Mouse (Mus musculus): Measurements from ENCODE around the gene Kif19a. TPM values are rescaled to one million over a fixed set of nuclear protein-coding genes. Genes with fewer than 3 reads are reported as not detected.

Kif19a gene
- polyA plus RNA-seq, 1 experiment: 1.0 TPM

DNA sequence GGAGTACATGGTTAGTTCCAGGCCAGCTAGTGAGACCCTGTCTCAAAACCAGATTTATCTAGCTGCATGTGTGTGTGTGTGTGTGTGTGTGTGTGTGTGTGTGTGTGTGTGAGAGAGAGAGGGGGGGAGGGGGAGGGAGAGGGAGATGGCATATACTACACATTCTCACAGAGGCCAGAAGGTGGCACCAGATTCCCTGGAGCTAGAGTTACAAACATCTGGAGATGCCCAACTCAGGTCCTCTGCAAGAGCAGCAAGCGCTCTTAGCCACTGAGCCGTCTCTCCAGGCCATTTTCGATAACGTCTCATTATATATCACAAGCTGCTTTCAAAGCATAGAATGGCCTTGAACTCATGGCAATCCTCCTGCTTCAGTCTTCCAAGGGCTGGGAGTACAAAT lies 33.5 kb upstream of the Kif19a start:
- H3K9me3 ChIP-seq (replicated peaks; ENCODE audit: control insufficient read depth, insufficient read depth, low read length, poor library complexity, severe bottlenecking): no peaks in the 10 kb centered on the region
- no peaks in the 10 kb centered on the region for H3K36me3 ChIP-seq (ENCODE audit: control insufficient read depth, insufficient read depth, low read length, poor library complexity, severe bottlenecking)
- no peaks in the 10 kb centered on the region for H3K27me3 ChIP-seq (ENCODE audit: control insufficient read depth, insufficient read depth, low read length, poor library complexity, severe bottlenecking)
- TF ChIP-seq CTCF (IDR thresholded peaks at IDR 0.05; ENCODE audit: low read depth, low read length) (no peak), EP300 (IDR thresholded peaks at IDR 0.05; ENCODE audit: insufficient read depth, low read depth, low read length) (no peak), POLR2A (IDR thresholded peaks at IDR 0.05; ENCODE audit: insufficient read depth, low read length) (no peak)
- H3K9ac ChIP-seq (ENCODE audit: low read depth, poor library complexity, severe bottlenecking): no peak overlapping the region
- no peaks in the 10 kb centered on the region for H3K4me1 ChIP-seq (ENCODE audit: control insufficient read depth, insufficient read depth, low read length)
- H3K4me3 ChIP-seq (ENCODE audit: low read depth, low read length): no peak overlapping the region
- no peak overlapping the region for H3K27ac ChIP-seq (ENCODE audit: insufficient read depth, low read length)

DNA sequence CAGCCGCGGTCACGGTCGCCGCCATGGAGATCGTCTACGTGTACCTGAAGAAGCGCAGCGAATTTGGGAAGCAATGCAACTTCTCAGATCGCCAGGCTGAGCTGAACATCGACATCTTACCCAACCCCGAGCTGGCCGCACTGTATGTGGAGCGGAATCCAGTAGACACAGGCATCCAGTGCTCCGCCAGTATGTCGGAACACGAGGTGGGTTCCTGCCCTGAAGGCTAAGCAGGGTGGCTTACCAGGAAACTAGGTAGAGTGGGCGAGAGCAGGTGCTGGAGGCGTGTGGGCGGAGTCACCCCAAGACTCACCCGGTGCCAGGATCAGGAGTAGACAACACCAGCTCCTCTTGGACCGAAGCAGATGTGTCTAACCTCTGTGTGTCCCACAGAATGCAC lies 32.3 kb upstream of the Kif19a start:
- Histone ChIP-seq H3K36me3 (ENCODE audit: control insufficient read depth, insufficient read depth, low read length, poor library complexity, severe bottlenecking) (no peaks in the 10 kb centered on the region), H3K4me3 (ENCODE audit: low read depth, low read length) (peak overlapping the region; percentile 43)
- no peak for TF ChIP-seq CTCF (IDR thresholded peaks at IDR 0.05; ENCODE audit: low read depth, low read length)
- TF ChIP-seq POLR2A (IDR thresholded peaks at IDR 0.05; ENCODE audit: insufficient read depth, low read length): no peak
- TF ChIP-seq EP300 (IDR thresholded peaks at IDR 0.05; ENCODE audit: insufficient read depth, low read depth, low read length): no peak

DNA sequence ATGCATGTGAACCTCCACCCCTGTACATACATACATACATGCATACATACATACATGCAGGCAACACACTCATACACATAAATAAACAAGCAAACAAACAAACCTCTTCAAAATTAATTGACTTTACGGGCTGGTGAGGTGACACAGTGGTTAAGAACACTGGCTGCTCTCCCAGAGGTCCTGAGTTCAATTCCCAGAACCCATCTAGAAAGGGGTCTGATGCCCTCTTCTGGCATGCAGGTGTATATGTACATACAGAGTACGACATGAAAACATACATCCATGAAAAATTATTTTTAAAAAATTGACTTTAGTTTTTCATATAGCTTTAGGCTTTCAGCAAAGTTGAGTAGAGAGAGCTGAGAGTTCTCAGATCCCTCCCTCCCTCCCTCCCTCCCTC lies 29.1 kb upstream of the Kif19a start:
- no peaks in the 10 kb centered on the region for H3K36me3 ChIP-seq (ENCODE audit: control insufficient read depth, insufficient read depth, low read length, poor library complexity, severe bottlenecking)
- no peak overlapping the region for H3K9ac ChIP-seq (ENCODE audit: low read depth, poor library complexity, severe bottlenecking)
- no peak overlapping the region for H3K4me3 ChIP-seq (ENCODE audit: low read depth, low read length)
- no peak overlapping the region for H3K27ac ChIP-seq (ENCODE audit: insufficient read depth, low read length)
- no peaks in the 10 kb centered on the region for H3K4me1 ChIP-seq (ENCODE audit: control insufficient read depth, insufficient read depth, low read length)
- no peaks in the 10 kb centered on the region for H3K27me3 ChIP-seq (ENCODE audit: control insufficient read depth, insufficient read depth, low read length, poor library complexity, severe bottlenecking)
- H3K9me3 ChIP-seq (replicated peaks; ENCODE audit: control insufficient read depth, insufficient read depth, low read length, poor library complexity, severe bottlenecking): no peaks in the 10 kb centered on the region
- TF ChIP-seq POLR2A (IDR thresholded peaks at IDR 0.05; ENCODE audit: insufficient read depth, low read length): no peak
- no peak for TF ChIP-seq CTCF (IDR thresholded peaks at IDR 0.05; ENCODE audit: low read depth, low read length)
- no peak for TF ChIP-seq EP300 (IDR thresholded peaks at IDR 0.05; ENCODE audit: insufficient read depth, low read depth, low read length)

More for the DNA sequence above, 32.3 kb upstream of the Kif19a start:
- Histone ChIP-seq H3K27me3 (ENCODE audit: control insufficient read depth, insufficient read depth, low read length, poor library complexity, severe bottlenecking) (no peaks in the 10 kb centered on the region), H3K9me3 (replicated peaks; ENCODE audit: control insufficient read depth, insufficient read depth, low read length, poor library complexity, severe bottlenecking) (no peaks in the 10 kb centered on the region), H3K27ac (ENCODE audit: insufficient read depth, low read length) (no peak overlapping the region), H3K4me1 (ENCODE audit: control insufficient read depth, insufficient read depth, low read length) (no peaks in the 10 kb centered on the region), H3K9ac (ENCODE audit: low read depth, poor library complexity, severe bottlenecking) (peak overlapping the region; percentile 13; the same call in 1 of the 2 replicates)

GRCm38 (mm10) chr11:114736913-114737624 lies 28.1 kb upstream of the Kif19a start:
- no peaks in the 10 kb centered on the region for H3K9me3 ChIP-seq (replicated peaks; ENCODE audit: control insufficient read depth, insufficient read depth, low read length, poor library complexity, severe bottlenecking)
- peak overlapping the region; percentile 83 for H3K27ac ChIP-seq (ENCODE audit: insufficient read depth, low read length)
- no peaks in the 10 kb centered on the region for H3K27me3 ChIP-seq (ENCODE audit: control insufficient read depth, insufficient read depth, low read length, poor library complexity, severe bottlenecking)
- TF ChIP-seq EP300 (IDR thresholded peaks at IDR 0.05; ENCODE audit: insufficient read depth, low read depth, low read length) (no peak), POLR2A (IDR thresholded peaks at IDR 0.05; ENCODE audit: insufficient read depth, low read length) (no peak), CTCF (IDR thresholded peaks at IDR 0.05; ENCODE audit: low read depth, low read length) (peak; percentile 54)
- H3K36me3 ChIP-seq (ENCODE audit: control insufficient read depth, insufficient read depth, low read length, poor library complexity, severe bottlenecking): no peaks in the 10 kb centered on the region
- peak overlapping the region; percentile 61 for H3K4me3 ChIP-seq (ENCODE audit: low read depth, low read length)
- H3K9ac ChIP-seq (ENCODE audit: low read depth, poor library complexity, severe bottlenecking): peak overlapping the region; percentile 52
- no peaks in the 10 kb centered on the region for H3K4me1 ChIP-seq (ENCODE audit: control insufficient read depth, insufficient read depth, low read length)

DNA sequence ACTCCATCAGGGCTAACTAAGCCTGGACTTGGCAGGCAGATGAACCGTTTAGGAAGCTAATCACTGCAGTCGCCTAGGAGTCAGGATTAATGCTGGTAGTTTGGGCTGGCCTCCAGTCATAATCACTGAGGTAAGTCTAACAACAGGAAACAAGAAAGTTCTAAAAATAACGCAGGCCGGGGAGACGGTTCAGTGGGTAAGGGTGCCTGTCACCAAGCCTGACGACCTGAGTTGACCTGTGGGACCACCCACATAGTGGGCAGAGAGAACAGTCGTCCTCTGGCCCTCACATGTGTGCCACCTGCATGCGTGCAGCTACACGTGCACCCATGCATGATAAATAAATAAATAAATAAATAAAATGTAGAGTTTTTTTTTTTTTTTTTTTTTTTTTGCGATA lies 24.6 kb upstream of the Kif19a start:
- no peak overlapping the region for H3K4me3 ChIP-seq (ENCODE audit: low read depth, low read length)
- H3K27me3 ChIP-seq (ENCODE audit: control insufficient read depth, insufficient read depth, low read length, poor library complexity, severe bottlenecking): no peaks in the 10 kb centered on the region
- H3K9ac ChIP-seq (ENCODE audit: low read depth, poor library complexity, severe bottlenecking): no peak overlapping the region
- no peak overlapping the region for H3K27ac ChIP-seq (ENCODE audit: insufficient read depth, low read length)
- TF ChIP-seq CTCF (IDR thresholded peaks at IDR 0.05; ENCODE audit: low read depth, low read length) (no peak), POLR2A (IDR thresholded peaks at IDR 0.05; ENCODE audit: insufficient read depth, low read length) (no peak), EP300 (IDR thresholded peaks at IDR 0.05; ENCODE audit: insufficient read depth, low read depth, low read length) (no peak)
- no peaks in the 10 kb centered on the region for H3K36me3 ChIP-seq (ENCODE audit: control insufficient read depth, insufficient read depth, low read length, poor library complexity, severe bottlenecking)
- no peaks in the 10 kb centered on the region for H3K4me1 ChIP-seq (ENCODE audit: control insufficient read depth, insufficient read depth, low read length)
- no peaks in the 10 kb centered on the region for H3K9me3 ChIP-seq (replicated peaks; ENCODE audit: control insufficient read depth, insufficient read depth, low read length, poor library complexity, severe bottlenecking)

GRCm38 (mm10) chr11:114741451-114741850 lies 23.7 kb upstream of the Kif19a start:
- Histone ChIP-seq H3K4me1 (ENCODE audit: control insufficient read depth, insufficient read depth, low read length) (no peaks in the 10 kb centered on the region), H3K9ac (ENCODE audit: low read depth, poor library complexity, severe bottlenecking) (no peak overlapping the region), H3K27me3 (ENCODE audit: control insufficient read depth, insufficient read depth, low read length, poor library complexity, severe bottlenecking) (no peaks in the 10 kb centered on the region), H3K9me3 (replicated peaks; ENCODE audit: control insufficient read depth, insufficient read depth, low read length, poor library complexity, severe bottlenecking) (no peaks in the 10 kb centered on the region), H3K4me3 (ENCODE audit: low read depth, low read length) (no peak overlapping the region), H3K36me3 (ENCODE audit: control insufficient read depth, insufficient read depth, low read length, poor library complexity, severe bottlenecking) (no peaks in the 10 kb centered on the region), H3K27ac (ENCODE audit: insufficient read depth, low read length) (no peak overlapping the region)
- TF ChIP-seq CTCF (IDR thresholded peaks at IDR 0.05; ENCODE audit: low read depth, low read length): no peak
- no peak for TF ChIP-seq EP300 (IDR thresholded peaks at IDR 0.05; ENCODE audit: insufficient read depth, low read depth, low read length)
- no peak for TF ChIP-seq POLR2A (IDR thresholded peaks at IDR 0.05; ENCODE audit: insufficient read depth, low read length)
